Mouse (Mus musculus) embryonic facial prominence, embryonic 13.5 days (tissue): ENCODE data around the gene Gm3685. TPM values are rescaled to one million over a fixed set of nuclear protein-coding genes. Genes with fewer than 3 reads are reported as not detected.
"Not testable (repeated sequence)": the region's sequence is repeated elsewhere in the genome, so short reads cannot be mapped to it uniquely, and the experiment has no call there.

Experiments used
- ATAC-seq: fragments of 200-750 bp; cut with Nextera tagmentation; 2 replicates; pipeline ENCODE4 v1.8.0; 2017; ENCODE audit warnings: low read depth; ENCODE audit not compliant: insufficient number of reproducible peaks, insufficient read depth, low FRiP score, low TSS enrichment
- H3K27ac ChIP-seq: fragments of 300-500 bp; sonication (generic); 2 replicates; pipeline ENCODE4 v1.5.1; 2015; ENCODE audit warnings: moderate library complexity, mild to moderate bottlenecking, inconsistent platforms
- H3K27me3 ChIP-seq: fragments of 300-500 bp; sonication (generic); 2 replicates; pipeline ENCODE4 v1.6.1; 2015; ENCODE audit warnings: mild to moderate bottlenecking, inconsistent platforms
- H3K36me3 ChIP-seq: fragments of 300-500 bp; sonication (generic); 2 replicates; pipeline ENCODE4 v1.6.1; 2015; ENCODE audit warnings: mild to moderate bottlenecking, inconsistent platforms
- H3K4me1 ChIP-seq: fragments of 300-500 bp; sonication (generic); 2 replicates; pipeline ENCODE4 v1.6.1; 2015; ENCODE audit warnings: inconsistent platforms
- H3K4me2 ChIP-seq: fragments of 300-500 bp; sonication (generic); 2 replicates; pipeline ENCODE4 v1.6.1; 2015; ENCODE audit warnings: moderate library complexity, mild to moderate bottlenecking, inconsistent platforms
- H3K4me3 ChIP-seq: fragments of 300-500 bp; sonication (generic); 2 replicates; pipeline ENCODE4 v1.5.1; 2015; ENCODE audit warnings: mild to moderate bottlenecking, inconsistent platforms
- H3K9ac ChIP-seq: fragments of 300-500 bp; sonication (generic); 2 replicates; pipeline ENCODE4 v1.6.1; 2015; ENCODE audit warnings: mild to moderate bottlenecking, inconsistent platforms
- H3K9me3 ChIP-seq: fragments of 300-500 bp; sonication (generic); 2 replicates; pipeline ENCODE4 v1.6.1; 2016; ENCODE audit warnings: inconsistent platforms
- WGBS: fragments of 180-500 bp; shearing (Covaris S2); methylation state at CpG from one replicate; pipeline ENCODE4 v1.1.7; 2015; ENCODE audit warnings: mixed read lengths; 5-methylcytosine and 5-hydroxymethylcytosine counted together
- polyA plus RNA-seq: library from polyadenylated mRNA; unstranded; fragments of >200 nt; fragmentation: Nextera tagmentation; extraction: Ambion mirVana; gene quantifications from 2 replicates; pipeline ENCODE4 v1.2.1, GENCODE M21; 2015

Gm3685 gene
- polyA plus RNA-seq: not detected in 2 replicates

DNA sequence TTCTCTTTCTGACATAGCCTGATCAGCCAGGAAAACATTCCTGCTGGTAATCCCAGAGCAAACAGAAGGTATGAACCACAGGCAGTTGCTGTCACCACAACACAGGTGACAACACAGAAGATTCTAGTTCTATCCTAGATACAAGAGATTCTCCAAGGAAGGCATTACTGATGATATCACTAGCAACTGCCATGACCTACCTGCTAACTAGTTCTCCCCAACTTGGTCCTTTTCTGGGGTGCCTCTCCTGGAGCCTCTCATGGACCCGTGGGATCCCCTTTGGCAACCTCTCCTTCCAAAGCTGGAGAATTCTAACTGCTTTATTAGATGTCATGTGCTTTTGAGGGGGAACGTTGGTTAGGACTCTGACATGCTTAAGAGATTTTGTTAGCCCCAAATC lies at the start of gene Gm3685:
Gene Gm3685 (minus strand): TSS at position 101 of the 400 bp plus-strand sequence.
- not testable (repeated sequence) for H3K4me2 ChIP-seq, H3K27ac ChIP-seq, H3K27me3 ChIP-seq, H3K4me1 ChIP-seq, ATAC-seq, H3K9me3 ChIP-seq, H3K9ac ChIP-seq, H3K4me3 ChIP-seq, H3K36me3 ChIP-seq
- no CpG with 5 or more reads among the region's 2 CpGs for WGBS

DNA sequence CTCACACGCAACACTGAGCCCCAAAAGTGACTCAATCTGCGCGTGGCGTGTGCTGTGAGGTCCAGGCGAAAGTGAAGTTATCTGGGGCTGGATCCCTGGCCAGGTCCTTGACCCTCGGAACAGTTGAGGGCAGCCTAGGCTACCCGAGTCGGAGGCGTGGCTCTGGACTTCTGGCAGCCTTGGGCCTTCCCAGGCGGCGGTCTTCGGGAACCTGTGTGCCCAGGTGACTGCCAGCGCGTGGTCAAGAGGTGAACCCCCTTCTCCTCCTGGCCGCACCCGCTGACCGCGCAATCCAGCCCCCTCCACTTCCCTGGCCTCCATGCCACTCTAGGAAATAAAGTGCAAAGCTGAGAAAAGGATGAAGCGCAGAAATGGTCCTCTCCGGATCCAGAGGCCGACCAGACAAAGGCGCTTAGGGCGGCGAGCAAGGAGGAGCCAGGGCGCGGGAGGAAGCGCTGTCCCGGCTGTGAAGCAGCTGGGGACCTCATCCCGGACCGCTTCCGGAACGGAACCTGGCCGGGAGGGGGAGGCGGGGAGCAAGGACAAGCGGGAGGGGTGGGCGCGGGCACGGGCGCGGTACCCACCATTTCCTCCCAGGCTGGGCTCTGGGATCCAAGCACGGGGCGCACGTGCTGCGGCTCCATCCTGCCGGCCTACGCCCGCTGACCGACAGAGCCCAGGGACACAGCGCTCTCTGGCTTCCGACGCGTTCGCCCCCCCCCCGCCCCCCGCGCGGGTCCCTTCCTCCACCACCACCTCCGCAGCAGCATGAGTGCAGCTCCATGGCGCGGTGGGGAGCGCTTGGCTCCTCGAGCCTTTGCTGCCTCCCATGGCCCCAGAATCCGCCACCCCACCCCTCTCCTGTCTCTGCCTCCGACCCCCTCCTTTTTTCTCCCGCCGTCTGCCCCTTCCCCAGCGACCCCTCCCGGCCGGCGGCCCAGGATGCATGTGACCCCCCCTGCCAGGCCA lies 17.7 kb downstream of the Gm3685 start, which contains the start of gene Gm10406:
Gene Gm10406 (minus strand): TSS at position 669 of the 969 bp plus-strand sequence.
- Histone ChIP-seq H3K4me2 (peak within 1 kb of the TSS; percentile 84), H3K4me3 (peak within 1 kb of the TSS; percentile 49), H3K9ac (peak within 1 kb of the TSS; percentile 67)
- not testable (repeated sequence) for H3K36me3 ChIP-seq, ATAC-seq, H3K4me1 ChIP-seq, H3K27ac ChIP-seq, H3K27me3 ChIP-seq, H3K9me3 ChIP-seq
- under 1% methylated on average over 46 of the region's 70 CpGs for WGBS

DNA sequence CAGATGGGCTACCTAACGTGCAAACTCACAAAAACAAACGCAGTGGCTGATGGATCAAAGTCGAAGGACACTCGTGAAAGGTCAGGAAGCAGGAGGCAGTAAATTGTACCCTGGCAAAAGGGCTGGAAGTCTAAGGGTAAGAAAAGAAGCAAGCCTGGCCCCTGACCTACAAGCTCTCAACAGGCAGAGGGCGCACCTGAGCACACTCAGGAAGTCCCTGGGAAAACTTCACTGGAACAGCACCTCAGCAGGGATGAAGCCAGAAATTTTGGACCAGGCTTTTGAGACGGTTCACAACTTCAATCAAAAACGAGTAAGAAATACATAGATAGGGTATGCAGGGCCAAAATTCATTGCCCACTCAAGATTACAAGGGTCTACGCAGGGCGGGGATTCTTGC lies 18.5 kb downstream of the Gm3685 start:
- H3K36me3 ChIP-seq, H3K9me3 ChIP-seq, H3K4me3 ChIP-seq, H3K4me1 ChIP-seq, H3K27me3 ChIP-seq, H3K27ac ChIP-seq, H3K9ac ChIP-seq, ATAC-seq: not testable (repeated sequence)
- WGBS: 7% methylated on average over 9 of the region's 9 CpGs
- H3K4me2 ChIP-seq: peak overlapping the region; percentile 84

Other genes with a start within 250 kb of the Gm3685 start
- gene Gm3642, start 204.7 kb downstream of the Gm3685 start, polyA plus RNA-seq: not detected in 2 replicates
- 0.51 and 0.66 TPM in 2 replicates for gene Gm3667, start 155.0 kb downstream of the Gm3685 start, polyA plus RNA-seq
- gene Gm6356, start 71.2 kb downstream of the Gm3685 start, polyA plus RNA-seq: not detected in 2 replicates
- gene Gm10406, start 17.5 kb downstream of the Gm3685 start, polyA plus RNA-seq: 0.76 and 1.8 TPM in 2 replicates
- 0.80 and 1.3 TPM in 2 replicates for gene Gm3696, start 55.7 kb upstream of the Gm3685 start, polyA plus RNA-seq
- gene Gm6676, start 80.4 kb upstream of the Gm3685 start, polyA plus RNA-seq: not detected in 2 replicates
- gene Gm3512, start 129.6 kb upstream of the Gm3685 start, polyA plus RNA-seq: 4.3 and 7.5 TPM in 2 replicates
- gene Gm16434, start 149.6 kb upstream of the Gm3685 start, polyA plus RNA-seq: not detected in 2 replicates
- not detected in 2 replicates for gene Gm3727, start 219.7 kb upstream of the Gm3685 start, polyA plus RNA-seq